Mouse (Mus musculus) thymus, postnatal 14 days (tissue): Measurements from ENCODE around the gene Dse.
"Not testable (repeated sequence)": the region's sequence is repeated elsewhere in the genome, so short reads cannot be mapped to it uniquely, and the experiment has no call there.

Experiments used
- DNase-seq: peaks from one replicate; pipeline ENCODE4 v3.0.0; 2021

Dse gene

GRCm38 (mm10) chr10:34207503-34207850 lies at the start of gene Dse:
Gene Dse, minus strand, starts transcription at chr10:34207715.
- DNase-seq, result no peak

GRCm38 (mm10) chr10:34252833-34253232 lies 45.3 kb upstream of the Dse start:
- not testable (repeated sequence) for DNase-seq

GRCm38 (mm10) chr10:34249594-34249993 lies 42.1 kb upstream of the Dse start:
- no peak for DNase-seq

GRCm38 (mm10) chr10:34247757-34248156 lies 40.2 kb upstream of the Dse start:
- DNase-seq, result no peak

- no peak for DNase-seq
Observed at GRCm38 (mm10) chr10:34246106-34246505, 38.6 kb upstream of the Dse start.

GRCm38 (mm10) chr10:34244745-34245144 lies 37.2 kb upstream of the Dse start:
- DNase-seq, result no peak

GRCm38 (mm10) chr10:34238536-34238935 lies 31.0 kb upstream of the Dse start:
- DNase-seq, result no peak

- no peak for DNase-seq
Observed at GRCm38 (mm10) chr10:34236569-34236968, 29.1 kb upstream of the Dse start.

GRCm38 (mm10) chr10:34235384-34235783 lies 27.9 kb upstream of the Dse start:
- no peak for DNase-seq

GRCm38 (mm10) chr10:34233931-34234745 lies 26.6 kb upstream of the Dse start:
- DNase-seq, result no peak

GRCm38 (mm10) chr10:34233418-34233817 lies 25.9 kb upstream of the Dse start:
- DNase-seq, result no peak

GRCm38 (mm10) chr10:34230121-34230675 lies 22.7 kb upstream of the Dse start:
- DNase-seq, result no peak

GRCm38 (mm10) chr10:34229491-34229890 lies 22.0 kb upstream of the Dse start:
- DNase-seq, result no peak

GRCm38 (mm10) chr10:34223660-34224059 lies 16.1 kb upstream of the Dse start:
- no peak for DNase-seq

GRCm38 (mm10) chr10:34221909-34222620 lies 14.6 kb upstream of the Dse start:
- DNase-seq, result no peak

- no peak for DNase-seq
Observed at GRCm38 (mm10) chr10:34218191-34218590, 10.7 kb upstream of the Dse start.

GRCm38 (mm10) chr10:34215667-34216066 lies 8.2 kb upstream of the Dse start:
- DNase-seq, result no peak

- DNase-seq, result no peak
Observed at GRCm38 (mm10) chr10:34209951-34210350, 2.4 kb upstream of the Dse start.

GRCm38 (mm10) chr10:34208031-34208430 lies 516 bp upstream of the Dse start:
- no peak for DNase-seq

GRCm38 (mm10) chr10:34206783-34207502 lies 572 bp downstream of the Dse start:
- peak; percentile 44 for DNase-seq

GRCm38 (mm10) chr10:34206436-34206782 lies 1.1 kb downstream of the Dse start:
- DNase-seq, result peak; percentile 39

GRCm38 (mm10) chr10:34205825-34206224 lies 1.7 kb downstream of the Dse start:
- no peak for DNase-seq

- DNase-seq, result no peak
Observed at GRCm38 (mm10) chr10:34200689-34201088, 6.8 kb downstream of the Dse start.
